Mouse (Mus musculus): ENCODE measurements around the gene Arhgap22.

DNA sequence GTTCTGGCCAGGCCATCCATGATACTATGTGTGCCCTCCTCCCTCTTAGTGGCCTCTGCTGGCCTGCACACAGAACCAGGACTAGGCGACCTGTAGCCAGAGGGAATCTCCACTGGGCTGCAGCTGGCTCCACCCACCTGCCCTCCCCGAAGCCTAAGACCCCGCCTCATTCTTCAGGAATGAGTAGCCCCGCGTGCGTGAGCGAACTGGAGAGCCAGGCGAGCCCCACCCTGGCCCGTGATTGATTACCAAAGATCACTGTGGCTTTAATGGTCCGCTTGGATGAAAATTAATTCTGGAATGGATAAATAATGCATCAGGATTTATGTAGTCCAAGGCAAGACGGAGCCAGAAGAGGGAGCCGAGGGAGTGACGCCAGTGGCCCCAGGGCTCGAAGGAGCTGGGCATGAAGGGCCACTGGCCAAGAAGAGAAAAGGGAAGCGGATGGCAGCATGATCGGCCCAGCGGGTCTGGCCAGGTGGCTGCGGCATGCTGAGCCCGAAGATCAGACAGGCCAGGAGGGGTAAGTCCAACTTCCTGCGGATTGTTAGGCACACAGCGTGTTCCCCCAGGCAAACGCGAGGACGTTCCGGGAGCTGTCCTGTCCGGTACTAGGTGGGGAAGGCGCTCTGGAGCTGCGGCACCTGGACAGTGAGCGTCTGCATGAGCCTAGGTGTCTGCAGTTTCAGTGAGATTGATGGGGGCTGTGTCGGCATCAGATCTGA, 36.6 kb downstream of the Arhgap22 start:
- TF ChIP-seq POLR2A (IDR thresholded peaks at IDR 0.05; ENCODE audit: borderline replicate concordance, insufficient read depth, low read length) = no peak
- no peak for TF ChIP-seq CTCF (IDR thresholded peaks at IDR 0.05; ENCODE audit: borderline replicate concordance, insufficient read depth, low read depth, low read length)

Measured in cerebellum, adult 2 months (tissue).